Mouse (Mus musculus) ES-CJ7 (cell line): Measurements from ENCODE around the gene Wdr31.
"Not testable (repeated sequence)": the region's sequence is repeated elsewhere in the genome, so short reads cannot be mapped to it uniquely, and the experiment has no call there.

Experiments used
- DNase-seq: peaks from one replicate; pipeline ENCODE4 v3.0.0; 2011; ENCODE audit warnings: low read depth, low spot score

Wdr31 gene

DNA sequence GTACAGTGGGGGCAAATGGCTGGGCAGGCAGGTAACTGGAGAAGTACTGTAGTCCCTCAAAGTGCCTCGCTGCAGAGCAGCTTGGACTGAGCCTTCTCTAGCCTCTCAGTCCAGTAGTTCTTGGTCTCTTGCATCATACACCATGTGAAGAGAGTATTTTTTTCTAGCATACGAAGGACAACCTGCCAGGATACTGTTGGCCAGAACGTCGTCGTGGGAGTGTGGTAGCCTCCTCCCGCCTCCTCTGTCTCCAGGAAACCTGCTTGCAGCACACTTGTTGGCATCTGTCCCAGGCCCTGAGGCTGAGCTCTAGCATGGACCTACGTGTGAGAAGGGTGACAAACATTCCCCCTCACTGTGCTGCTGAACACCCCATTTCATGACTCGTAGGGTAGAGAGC lies 26.1 kb upstream of the Wdr31 start:
- no peak for DNase-seq

DNA sequence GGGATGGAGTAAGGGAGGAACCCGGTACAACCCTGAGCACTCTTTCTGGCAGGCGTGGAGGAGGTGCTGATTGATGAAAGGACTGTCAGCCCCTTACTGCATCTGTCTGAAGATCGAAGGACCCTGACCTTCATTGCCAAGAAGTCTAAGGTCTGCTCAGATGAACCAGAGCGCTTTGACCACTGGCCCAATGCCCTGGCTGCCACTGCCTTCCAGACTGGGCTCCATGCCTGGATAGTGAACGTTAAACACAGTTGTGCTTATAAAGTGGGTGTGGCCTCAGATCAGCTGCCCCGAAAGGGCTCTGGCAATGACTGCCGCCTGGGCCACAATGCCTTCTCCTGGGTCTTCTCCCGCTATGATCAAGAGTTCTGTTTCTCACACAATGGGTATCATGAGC lies 25.2 kb upstream of the Wdr31 start:
- DNase-seq, result no peak

DNA sequence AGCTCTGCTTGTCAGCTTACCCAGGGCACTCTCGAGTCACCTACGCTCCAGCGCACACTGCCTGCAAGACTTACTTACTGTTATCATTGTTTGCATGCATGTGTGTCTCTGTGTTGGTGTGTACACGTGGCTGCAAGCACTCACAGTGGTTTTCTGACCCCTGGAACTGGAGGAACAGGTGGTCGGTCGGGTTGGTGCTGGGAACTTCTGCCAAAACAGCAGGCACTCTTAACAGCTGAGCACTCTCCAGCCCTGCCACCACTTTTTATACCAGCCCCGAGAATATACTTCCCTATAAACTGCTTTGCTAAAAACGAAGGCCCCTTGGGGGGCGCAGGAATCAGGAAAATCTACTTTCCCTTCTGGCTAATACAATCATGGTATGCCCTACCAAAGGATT lies 23.5 kb upstream of the Wdr31 start:
- DNase-seq, result no peak

DNA sequence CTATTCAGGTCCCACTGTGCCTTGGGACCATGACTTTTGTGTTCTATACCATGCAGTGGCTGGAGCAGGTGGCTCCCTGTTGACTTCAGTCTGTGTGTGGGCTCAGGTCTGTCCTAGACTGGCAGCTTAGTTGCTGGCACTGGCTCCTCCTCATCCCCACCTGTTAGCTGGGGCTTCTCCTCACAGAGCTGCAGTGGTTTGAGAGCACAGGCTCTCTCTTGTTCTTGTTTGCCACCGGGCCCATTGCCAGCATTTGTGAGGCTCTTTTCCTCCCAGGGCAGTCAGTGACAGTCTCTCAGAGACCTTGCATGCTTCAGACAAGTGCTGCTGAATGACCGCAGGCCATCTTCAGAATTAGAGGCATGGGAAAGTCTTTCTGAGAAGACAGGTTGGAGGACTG lies 22.0 kb upstream of the Wdr31 start:
- DNase-seq, result no peak

DNA sequence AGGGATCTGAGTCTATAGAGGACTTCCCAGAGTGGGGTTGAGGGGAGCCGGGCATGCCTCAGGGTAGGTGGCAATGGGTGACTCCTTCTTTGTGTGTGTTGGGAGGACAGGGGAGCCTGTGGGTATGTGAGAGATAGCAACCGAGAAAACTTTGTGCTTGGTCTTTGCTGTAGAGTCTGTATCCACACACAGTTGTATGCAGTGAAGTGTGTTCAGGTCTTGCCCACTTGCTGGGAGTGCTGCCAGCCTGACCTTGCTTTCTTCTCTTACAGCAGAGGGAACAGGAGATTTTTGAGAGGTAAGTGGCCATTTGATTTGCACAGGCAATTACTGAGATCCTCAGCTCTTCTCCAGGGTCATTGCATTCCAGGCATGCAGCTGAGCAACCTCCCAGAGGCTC lies 17.2 kb upstream of the Wdr31 start:
- no peak for DNase-seq

DNA sequence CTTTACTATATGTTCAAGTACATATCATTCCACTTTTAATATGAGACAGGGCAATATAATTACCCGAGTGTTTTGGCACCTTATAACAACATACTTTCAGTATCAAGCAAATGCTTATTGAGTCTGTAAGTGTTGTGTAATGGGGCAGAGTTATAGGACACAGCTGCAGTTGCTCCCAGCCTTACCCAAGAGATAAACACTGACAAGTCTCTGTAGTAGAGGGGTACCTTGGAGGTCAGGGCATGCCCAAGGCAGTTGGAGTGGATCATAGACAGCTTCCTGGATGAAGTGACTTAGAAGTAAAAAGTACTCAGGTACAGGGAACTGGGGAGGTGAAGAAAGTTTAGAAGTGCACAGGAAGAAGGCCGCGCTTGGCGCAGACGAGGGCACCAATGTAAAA lies 16.5 kb upstream of the Wdr31 start:
- no peak for DNase-seq

DNA sequence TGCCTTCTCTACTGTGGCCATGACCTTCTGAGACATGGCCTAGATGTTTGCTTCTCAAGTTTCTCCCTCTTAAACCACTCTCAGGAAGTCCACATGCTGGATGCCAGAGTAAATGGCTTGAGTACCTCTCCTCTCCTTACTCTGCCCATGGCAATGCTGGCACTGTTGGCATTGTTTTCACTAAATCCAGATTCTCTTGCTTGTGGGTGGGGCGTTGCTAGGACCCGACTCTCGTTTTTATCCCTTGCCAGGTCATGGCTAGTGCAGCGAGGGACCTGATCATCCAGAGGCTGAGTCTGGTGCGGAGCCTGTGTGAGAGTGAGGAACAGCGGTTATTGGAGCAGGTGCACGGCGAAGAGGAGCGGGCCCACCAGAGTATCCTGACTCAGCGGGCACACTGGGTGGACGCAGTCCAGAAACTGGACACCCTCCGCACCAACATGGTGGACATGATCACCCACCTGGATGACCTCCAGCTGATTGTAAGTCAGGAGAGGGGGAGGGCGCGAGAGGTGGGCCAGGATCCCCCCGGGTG lies 15.5 kb upstream of the Wdr31 start:
- DNase-seq, result no peak

DNA sequence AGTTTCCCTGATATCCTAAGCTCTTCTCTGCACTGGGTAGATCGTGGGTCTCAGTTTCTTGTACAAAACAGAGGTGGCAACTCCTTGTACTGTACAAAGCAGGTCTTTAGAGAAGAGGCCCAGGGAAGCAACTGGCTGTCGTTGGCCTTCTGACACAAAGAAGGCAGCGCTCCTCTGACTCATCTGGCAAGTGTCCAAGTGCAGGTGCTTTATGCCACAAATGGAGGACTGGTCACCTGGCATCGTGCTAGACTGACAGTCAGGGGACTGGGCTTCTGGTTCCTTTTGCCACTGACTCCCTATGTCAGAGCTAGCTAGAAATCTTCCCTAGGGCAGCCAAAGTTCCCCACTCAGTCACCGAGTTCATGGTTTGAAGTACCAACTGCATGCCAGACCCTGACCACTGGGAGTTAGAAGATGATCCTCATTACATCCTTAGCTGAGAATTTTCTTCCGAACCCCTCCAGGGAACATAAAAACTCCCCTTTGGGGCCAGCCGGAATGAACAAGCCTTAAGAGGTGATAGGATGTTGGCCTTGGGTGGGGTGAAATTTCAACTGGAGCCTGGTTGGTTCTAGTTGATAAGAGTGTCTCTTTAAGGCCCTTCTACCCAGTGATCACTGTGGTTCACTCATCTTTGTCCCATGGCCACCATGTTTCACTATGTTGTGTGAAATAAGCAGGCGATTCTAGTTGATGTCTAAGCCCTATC lies 14.9 kb upstream of the Wdr31 start:
- no peak for DNase-seq

DNA sequence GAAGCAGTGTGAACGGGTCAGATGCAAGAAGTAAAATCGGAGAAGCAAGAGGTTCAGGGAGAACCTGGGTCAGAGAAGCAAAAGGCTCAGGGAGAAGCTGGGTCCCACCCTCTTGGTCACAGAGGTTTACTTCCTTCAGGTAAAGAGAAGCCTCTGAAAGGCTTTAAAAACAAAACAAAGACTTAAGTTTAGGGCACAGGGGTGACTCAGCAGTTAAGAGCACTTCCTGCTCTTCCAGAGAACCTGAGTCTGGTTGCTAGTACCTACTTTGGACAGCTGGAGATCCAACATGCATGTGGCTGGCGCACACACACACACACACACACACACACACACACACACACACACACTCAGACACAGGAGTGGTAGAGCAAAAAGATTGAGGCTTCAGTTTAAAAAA lies 14.2 kb upstream of the Wdr31 start:
- DNase-seq, result no peak

DNA sequence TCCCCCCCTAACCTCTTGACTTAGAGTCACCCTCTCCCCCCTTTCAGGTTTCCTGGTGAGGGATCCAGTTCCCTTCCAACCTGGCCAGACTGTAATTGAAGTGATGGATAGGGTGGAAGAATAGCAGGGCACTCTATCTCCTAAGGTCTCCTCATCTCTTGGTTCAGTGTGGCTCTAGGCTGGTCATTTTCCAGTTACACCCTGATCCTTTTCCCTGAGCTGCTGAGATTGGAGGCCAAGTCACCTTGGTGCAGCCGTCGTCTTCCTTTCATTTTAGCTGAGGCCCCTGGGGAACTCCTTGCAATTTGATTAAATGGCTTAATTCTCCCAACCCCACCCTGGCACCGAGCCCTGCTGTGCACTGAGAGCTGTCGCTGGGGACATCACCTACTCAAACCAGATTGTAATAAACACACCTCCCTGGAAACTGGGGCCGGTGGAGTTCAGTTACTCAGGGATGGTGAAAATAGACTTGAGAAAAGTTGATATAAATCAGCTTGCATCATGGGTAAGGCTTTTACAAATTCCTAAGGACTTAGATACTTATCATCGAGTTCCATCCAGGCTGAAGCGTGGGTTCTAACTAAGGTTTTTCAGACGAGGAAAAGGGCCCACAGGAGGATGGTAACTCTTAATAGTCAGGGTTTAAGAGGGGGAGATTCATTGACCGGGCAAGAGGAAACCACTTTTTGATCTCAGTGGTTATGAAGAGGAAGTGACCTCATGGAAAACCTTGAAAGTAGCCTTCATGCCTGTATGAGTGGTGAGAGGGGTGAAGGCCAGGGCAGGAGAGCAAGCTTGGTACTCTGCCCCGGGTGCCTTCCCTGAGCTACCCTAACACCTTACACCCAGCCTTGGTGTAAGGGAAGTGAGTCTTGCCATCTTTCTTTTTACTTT lies 10.3 kb upstream of the Wdr31 start:
- DNase-seq, result no peak

DNA sequence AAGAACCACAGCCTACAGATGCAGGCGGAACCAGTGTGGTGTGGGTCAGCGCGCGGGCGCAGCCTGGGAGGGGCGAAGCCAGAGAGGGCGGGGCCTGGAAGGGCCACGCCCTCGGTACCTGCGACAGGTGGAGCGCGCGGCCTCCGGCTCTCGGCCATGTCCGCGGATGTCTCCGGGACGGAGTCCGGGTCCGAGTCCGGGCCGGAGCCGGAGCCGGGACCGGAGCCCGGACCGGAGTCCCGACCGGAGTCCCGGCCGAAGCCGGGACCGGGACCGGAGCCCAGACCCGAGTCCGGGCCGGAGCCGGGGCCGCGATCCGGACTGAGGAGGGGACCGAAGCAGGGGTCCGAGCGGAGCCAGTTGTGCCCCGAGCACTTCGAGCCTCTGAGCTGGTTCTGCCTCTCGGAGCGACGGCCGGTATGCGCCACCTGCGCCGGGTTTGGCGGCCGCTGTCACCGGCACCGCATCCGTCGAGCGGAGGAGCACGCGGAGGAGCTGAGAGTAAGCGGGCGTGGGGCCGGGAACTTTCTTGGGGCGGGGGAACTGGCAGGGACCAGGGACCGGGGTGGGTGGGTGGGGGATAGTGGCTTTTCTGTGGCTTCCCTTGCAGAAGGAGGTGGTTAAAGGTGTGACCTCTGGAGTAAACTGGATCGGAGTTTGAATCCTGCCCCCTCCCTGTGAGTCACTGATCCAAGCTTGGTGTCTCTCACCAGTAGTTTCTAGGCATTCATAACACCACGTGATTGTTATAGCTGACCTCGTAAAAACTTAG lies 9.4 kb upstream of the Wdr31 start, which contains the start of gene Bspry:
TSS of gene Bspry (plus strand) at position 117 of the 772 bp plus-strand sequence.
- peak; percentile 77 for DNase-seq

DNA sequence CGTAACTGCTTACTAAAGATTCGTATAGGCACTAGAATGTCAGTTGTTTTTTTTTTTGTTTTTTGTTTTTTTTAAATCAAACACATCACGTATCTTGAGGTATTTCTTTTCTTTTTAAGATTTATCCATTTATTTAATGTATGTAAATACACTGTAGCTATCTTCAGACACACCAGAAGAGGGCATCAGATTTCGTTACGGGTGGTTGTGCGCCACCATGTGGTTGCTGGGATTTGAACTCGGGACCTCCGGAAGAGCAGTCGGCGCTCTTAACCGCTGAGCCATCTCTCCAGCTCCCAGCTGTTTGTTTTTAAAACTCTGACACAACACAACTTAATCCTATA lies 8.9 kb upstream of the Wdr31 start:
- DNase-seq, result not testable (repeated sequence)

DNA sequence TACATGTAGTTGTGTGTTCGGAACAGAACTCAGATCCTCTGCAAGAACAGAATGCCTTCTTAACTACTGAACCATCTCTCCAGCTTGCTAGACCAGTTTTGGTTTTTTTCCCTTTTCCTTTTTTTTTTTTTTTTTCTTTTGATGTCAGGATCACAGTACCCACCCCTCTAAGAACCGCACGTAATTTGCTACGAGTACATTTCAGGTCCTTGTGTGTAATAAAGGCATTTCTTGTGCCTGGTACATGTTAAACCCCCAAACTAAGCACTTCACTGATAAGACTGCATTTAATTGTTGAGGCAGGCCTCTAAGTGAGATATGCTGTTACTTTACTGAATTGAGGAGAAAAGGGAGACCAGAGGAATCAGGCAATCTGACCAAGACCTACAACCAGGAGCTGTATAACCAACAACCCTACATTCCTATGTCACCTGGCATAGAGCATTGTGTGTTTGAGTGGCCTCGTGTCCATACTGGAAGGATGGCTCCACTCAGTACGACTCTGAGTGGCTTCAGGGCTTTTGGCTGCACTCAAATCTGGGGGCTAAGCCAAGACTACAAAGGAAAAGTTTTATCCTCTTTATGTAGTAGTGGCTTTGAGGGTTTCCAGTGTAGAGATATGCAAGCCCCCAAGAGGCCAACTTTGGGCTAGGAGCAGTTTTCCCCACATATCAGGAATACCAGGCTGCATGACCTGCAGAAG lies 7.0 kb upstream of the Wdr31 start:
- DNase-seq, result no peak

DNA sequence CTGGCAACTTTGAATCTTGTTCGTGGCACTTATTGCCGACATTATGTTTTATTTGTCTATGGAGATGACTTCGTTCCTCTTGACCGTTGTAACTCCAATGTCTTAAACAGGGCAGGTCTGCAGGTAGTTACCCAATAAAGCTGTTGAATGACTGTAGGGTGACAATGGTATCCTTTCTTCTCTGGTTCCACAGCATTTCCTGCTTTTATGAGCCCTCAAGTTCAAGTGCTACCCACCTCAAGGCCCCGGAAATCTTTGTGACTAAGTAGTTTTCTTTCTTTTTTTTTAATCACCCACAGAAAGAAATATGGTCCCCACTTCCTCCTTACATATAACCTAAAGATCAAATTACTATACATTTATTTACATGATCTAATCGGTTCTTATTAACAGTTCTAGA lies 5.1 kb upstream of the Wdr31 start:
- DNase-seq, result no peak

DNA sequence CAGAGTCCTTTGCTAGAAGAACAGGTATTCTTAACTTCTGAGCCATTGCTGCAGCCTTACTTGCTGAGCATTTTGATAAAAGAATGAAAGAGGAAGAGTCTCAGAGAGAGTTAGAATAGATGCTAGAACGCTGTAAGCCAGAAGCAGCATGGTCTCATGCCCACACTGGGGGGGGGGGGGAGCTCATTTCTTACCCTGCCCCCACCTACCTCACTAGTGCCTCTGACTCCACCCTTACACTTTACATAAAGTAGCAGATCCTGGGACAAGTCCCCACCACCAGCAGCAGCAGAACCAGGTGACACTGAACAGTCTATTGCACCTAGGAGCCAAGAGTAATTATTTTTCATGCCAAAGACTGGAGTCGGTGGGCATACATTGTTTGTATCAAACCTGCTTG lies 4.4 kb upstream of the Wdr31 start:
- no peak for DNase-seq

DNA sequence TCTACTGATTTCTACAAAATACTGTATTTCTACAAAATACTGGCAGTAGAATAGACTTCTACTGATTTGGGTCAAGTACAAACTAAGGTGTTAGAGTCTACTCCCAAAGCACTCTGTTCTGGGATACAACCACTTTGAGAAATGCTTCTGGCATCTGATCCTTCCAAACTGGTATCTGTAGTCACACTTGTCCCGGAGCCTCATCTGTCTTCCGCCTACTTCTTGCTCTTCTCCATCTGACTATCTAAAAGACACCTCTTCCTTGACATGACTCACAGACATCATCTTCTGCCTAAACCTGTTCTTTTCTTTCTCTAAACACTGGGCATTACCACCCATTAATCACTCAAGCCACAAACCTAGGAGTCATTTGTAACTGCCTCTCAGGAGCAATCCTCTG lies 1.4 kb upstream of the Wdr31 start:
- no peak for DNase-seq

DNA sequence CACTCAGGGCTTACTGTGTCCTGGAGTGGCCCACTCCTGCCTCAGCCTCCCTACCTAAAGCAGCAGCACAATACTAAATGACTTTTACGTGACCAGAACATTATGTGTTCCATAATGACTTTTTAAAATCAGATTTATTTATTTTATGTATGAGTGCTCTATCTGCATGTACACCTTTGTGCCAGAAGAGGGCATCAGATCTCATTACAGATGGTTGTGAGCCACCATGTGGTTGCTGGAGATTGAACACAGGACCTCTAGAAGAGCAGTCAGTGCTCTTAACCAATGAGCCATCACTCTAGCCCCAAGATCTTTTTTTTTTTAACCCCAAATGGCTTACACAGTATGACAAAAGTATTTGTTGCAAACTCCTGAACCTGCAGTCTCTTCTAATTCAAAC lies 2.5 kb downstream of the Wdr31 start:
- DNase-seq, result peak; percentile 56

DNA sequence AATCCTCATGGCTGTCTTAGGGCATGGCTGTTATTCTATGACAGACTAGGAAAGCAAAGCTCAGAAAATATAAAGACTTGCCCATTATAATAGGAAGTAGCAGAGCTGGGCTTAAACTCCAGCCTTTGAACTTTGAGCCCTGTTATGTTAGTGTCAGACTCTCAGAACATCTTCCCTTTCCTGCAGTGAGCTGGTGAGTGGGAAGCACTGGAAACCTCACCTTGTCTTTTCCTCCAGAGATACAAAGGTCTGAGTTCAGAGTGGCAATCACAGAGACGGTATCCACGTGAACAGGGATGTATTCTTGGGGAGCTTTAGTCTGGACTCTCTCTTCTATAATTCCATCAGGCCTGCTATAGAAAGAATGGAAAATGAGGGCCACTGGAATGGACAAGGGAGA lies 7.6 kb downstream of the Wdr31 start:
- DNase-seq, result no peak

DNA sequence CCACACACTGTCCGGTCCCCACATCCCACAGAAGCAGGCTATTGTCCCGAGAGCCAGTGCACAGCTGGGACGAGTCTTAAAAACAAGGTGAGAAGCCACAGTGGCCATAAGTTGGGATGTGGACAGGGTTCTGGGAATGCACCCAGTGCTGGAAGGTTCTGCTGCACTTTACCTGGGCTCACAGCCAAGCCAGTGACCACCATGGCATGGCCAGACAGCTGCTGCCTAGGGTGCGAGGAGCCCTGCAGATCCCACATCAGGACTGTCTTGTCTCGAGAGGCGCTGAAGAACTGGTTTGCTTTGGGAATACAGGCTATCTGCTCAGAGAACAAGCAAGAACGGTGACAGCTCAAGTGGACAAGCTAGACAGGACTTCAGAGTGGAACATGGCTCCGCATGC lies 10.3 kb downstream of the Wdr31 start:
- DNase-seq, result no peak

DNA sequence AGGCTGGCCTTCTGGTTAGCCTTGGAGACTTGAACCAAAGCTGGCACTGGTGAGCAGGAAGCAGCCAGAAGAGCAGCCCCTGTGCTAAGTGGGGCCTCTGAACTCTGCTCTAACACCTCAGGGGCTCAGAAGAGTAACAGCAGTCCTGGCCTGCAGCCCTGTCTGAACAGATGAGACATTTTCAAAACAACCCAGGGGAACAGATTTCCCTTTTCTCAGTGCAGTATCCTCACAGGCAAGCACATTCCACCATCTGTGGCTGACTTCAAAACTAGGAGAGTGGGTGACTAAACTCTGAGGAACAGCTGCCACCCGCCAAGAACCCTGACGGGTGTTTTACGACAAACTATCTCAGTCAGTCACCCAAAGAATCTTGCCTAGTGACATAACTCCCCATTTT lies 11.6 kb downstream of the Wdr31 start:
- DNase-seq, result no peak

DNA sequence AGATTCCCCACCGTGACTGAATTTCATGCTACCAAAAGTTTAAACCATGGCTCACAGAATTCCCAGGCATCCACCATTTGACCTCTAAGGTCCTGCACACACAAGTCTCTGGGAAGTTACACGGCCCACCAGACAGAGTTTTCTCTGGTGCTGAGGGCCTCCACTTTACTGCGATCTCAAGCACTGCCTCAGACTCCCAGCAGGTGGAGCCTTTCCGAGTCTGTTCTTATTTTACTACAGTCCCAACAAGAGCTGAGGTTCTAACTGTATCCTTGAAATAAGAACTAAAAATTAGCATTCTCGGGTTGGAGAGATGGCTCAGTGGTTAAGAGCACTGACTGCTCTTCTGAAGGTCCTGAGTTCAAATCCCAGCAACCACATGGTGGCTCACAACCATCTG lies 15.7 kb downstream of the Wdr31 start:
- peak; percentile 50 for DNase-seq

DNA sequence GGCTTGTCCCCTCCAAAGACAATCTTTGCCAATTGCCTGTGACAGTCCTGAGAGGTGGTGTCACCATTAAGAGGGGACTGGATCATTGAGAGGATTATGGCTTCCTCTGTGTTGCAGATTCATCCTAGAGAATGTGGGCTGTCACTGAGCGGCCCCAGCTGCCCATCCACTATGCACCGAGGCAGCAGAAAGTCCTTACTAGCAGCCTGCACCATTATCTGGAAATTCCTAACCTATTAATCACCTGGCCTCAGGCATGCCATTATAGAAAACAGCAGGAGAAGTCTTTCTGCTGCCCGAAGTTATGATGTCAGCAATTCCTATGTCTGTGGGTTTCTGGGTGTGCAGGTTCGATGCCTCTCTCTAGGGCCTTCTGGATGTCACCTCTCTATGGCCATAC lies 29.7 kb downstream of the Wdr31 start:
- DNase-seq, result no peak
